Mouse (Mus musculus): ENCODE data around the gene Fam184a. TPM values are rescaled to one million over a fixed set of nuclear protein-coding genes. Genes with fewer than 3 reads are reported as not detected.

Gene Fam184a
- not detected in 2 replicates for polyA plus RNA-seq (2012; ENCODE audit: insufficient read depth, insufficient read length, low replicate concordance, missing spikeins)

- Histone ChIP-seq H3K27ac (ENCODE audit: insufficient read depth, low read depth, low read length) (peak within 1 kb of the TSS; percentile 92), H3K4me3 (ENCODE audit: insufficient read depth, low read depth, low read length) (peak within 1 kb of the TSS; percentile 83), H3K4me1 (ENCODE audit: control insufficient read depth, insufficient read depth, low read length) (peaks cover 14% of the 10 kb centered on the region)
- 1% methylated on average over 71 of the region's 71 CpGs for WGBS
- TF ChIP-seq POLR2A (IDR thresholded peaks at IDR 0.05; ENCODE audit: insufficient read depth, low read depth, low read length), result peak; percentile 36
- no peak for TF ChIP-seq CTCF (IDR thresholded peaks at IDR 0.05; ENCODE audit: insufficient read depth, low read depth, low read length)
Observed at GRCm38 (mm10) chr10:53750955-53751652, at the start of gene Fam184a. Fam184a (minus strand) TSS chr10:53751123.

- no peak for TF ChIP-seq CTCF (IDR thresholded peaks at IDR 0.05; ENCODE audit: insufficient read depth, low read depth, low read length)
- no peak for TF ChIP-seq POLR2A (IDR thresholded peaks at IDR 0.05; ENCODE audit: insufficient read depth, low read depth, low read length)
- Histone ChIP-seq H3K27ac (ENCODE audit: insufficient read depth, low read depth, low read length) (no peak overlapping the region), H3K4me1 (ENCODE audit: control insufficient read depth, insufficient read depth, low read length) (no peaks in the 10 kb centered on the region), H3K4me3 (ENCODE audit: insufficient read depth, low read depth, low read length) (no peak overlapping the region)
- WGBS, result 93% methylated on average over 1 of the region's 1 CpGs
Observed at GRCm38 (mm10) chr10:53796258-53796581, 45.3 kb upstream of the Fam184a start.

- H3K4me3 ChIP-seq (ENCODE audit: insufficient read depth, low read depth, low read length), result no peak overlapping the region
- no peak for TF ChIP-seq POLR2A (IDR thresholded peaks at IDR 0.05; ENCODE audit: insufficient read depth, low read depth, low read length)
- no peak for TF ChIP-seq CTCF (IDR thresholded peaks at IDR 0.05; ENCODE audit: insufficient read depth, low read depth, low read length)
- WGBS, result 3% methylated on average over 2 of the region's 2 CpGs
- H3K27ac ChIP-seq (ENCODE audit: insufficient read depth, low read depth, low read length), result no peak overlapping the region
- no peaks in the 10 kb centered on the region for H3K4me1 ChIP-seq (ENCODE audit: control insufficient read depth, insufficient read depth, low read length)
Observed at GRCm38 (mm10) chr10:53795567-53796257, 44.8 kb upstream of the Fam184a start.

- no peaks in the 10 kb centered on the region for H3K4me1 ChIP-seq (ENCODE audit: control insufficient read depth, insufficient read depth, low read length)
- no peak for TF ChIP-seq POLR2A (IDR thresholded peaks at IDR 0.05; ENCODE audit: insufficient read depth, low read depth, low read length)
- no peak for TF ChIP-seq CTCF (IDR thresholded peaks at IDR 0.05; ENCODE audit: insufficient read depth, low read depth, low read length)
- 82% methylated on average over 2 of the region's 2 CpGs for WGBS
- H3K4me3 ChIP-seq (ENCODE audit: insufficient read depth, low read depth, low read length), result no peak overlapping the region
- no peak overlapping the region for H3K27ac ChIP-seq (ENCODE audit: insufficient read depth, low read depth, low read length)
Observed at GRCm38 (mm10) chr10:53791281-53791680, 40.4 kb upstream of the Fam184a start.

GRCm38 (mm10) chr10:53776591-53776990 lies 25.7 kb upstream of the Fam184a start:
- Histone ChIP-seq H3K4me1 (ENCODE audit: control insufficient read depth, insufficient read depth, low read length) (peaks cover 10% of the 10 kb centered on the region), H3K4me3 (ENCODE audit: insufficient read depth, low read depth, low read length) (no peak overlapping the region), H3K27ac (ENCODE audit: insufficient read depth, low read depth, low read length) (no peak overlapping the region)
- TF ChIP-seq POLR2A (IDR thresholded peaks at IDR 0.05; ENCODE audit: insufficient read depth, low read depth, low read length) (no peak), CTCF (IDR thresholded peaks at IDR 0.05; ENCODE audit: insufficient read depth, low read depth, low read length) (no peak)
- WGBS, result 100% methylated on average over 2 of the region's 2 CpGs

GRCm38 (mm10) chr10:53772708-53773107 lies 21.8 kb upstream of the Fam184a start:
- no peak for TF ChIP-seq POLR2A (IDR thresholded peaks at IDR 0.05; ENCODE audit: insufficient read depth, low read depth, low read length)
- no peak for TF ChIP-seq CTCF (IDR thresholded peaks at IDR 0.05; ENCODE audit: insufficient read depth, low read depth, low read length)
- H3K4me1 ChIP-seq (ENCODE audit: control insufficient read depth, insufficient read depth, low read length), result peaks cover 4% of the 10 kb centered on the region; the same call in 1 of the 2 replicates
- 82% methylated on average over 4 of the region's 4 CpGs for WGBS
- no peak overlapping the region for H3K27ac ChIP-seq (ENCODE audit: insufficient read depth, low read depth, low read length)
- H3K4me3 ChIP-seq (ENCODE audit: insufficient read depth, low read depth, low read length), result no peak overlapping the region

- 72% methylated on average over 2 of the region's 2 CpGs for WGBS
- TF ChIP-seq CTCF (IDR thresholded peaks at IDR 0.05; ENCODE audit: insufficient read depth, low read depth, low read length) (no peak), POLR2A (IDR thresholded peaks at IDR 0.05; ENCODE audit: insufficient read depth, low read depth, low read length) (no peak)
- no peaks in the 10 kb centered on the region for H3K4me1 ChIP-seq (ENCODE audit: control insufficient read depth, insufficient read depth, low read length)
- no peak overlapping the region for H3K4me3 ChIP-seq (ENCODE audit: insufficient read depth, low read depth, low read length)
- H3K27ac ChIP-seq (ENCODE audit: insufficient read depth, low read depth, low read length), result no peak overlapping the region
Observed at GRCm38 (mm10) chr10:53771480-53771879, 20.6 kb upstream of the Fam184a start.

GRCm38 (mm10) chr10:53768745-53769144 lies 17.8 kb upstream of the Fam184a start:
- WGBS, result 71% methylated on average over 3 of the region's 3 CpGs

GRCm38 (mm10) chr10:53765471-53765870 lies 14.5 kb upstream of the Fam184a start:
- Histone ChIP-seq H3K4me3 (ENCODE audit: insufficient read depth, low read depth, low read length) (no peak overlapping the region), H3K4me1 (ENCODE audit: control insufficient read depth, insufficient read depth, low read length) (no peaks in the 10 kb centered on the region), H3K27ac (ENCODE audit: insufficient read depth, low read depth, low read length) (no peak overlapping the region)
- WGBS, result 65% methylated on average over 4 of the region's 4 CpGs
- TF ChIP-seq CTCF (IDR thresholded peaks at IDR 0.05; ENCODE audit: insufficient read depth, low read depth, low read length) (no peak), POLR2A (IDR thresholded peaks at IDR 0.05; ENCODE audit: insufficient read depth, low read depth, low read length) (no peak)

More at GRCm38 (mm10) chr10:53768745-53769144, 17.8 kb upstream of the Fam184a start:
- TF ChIP-seq POLR2A (IDR thresholded peaks at IDR 0.05; ENCODE audit: insufficient read depth, low read depth, low read length), result no peak
- TF ChIP-seq CTCF (IDR thresholded peaks at IDR 0.05; ENCODE audit: insufficient read depth, low read depth, low read length), result no peak
- Histone ChIP-seq H3K4me1 (ENCODE audit: control insufficient read depth, insufficient read depth, low read length) (no peaks in the 10 kb centered on the region), H3K27ac (ENCODE audit: insufficient read depth, low read depth, low read length) (no peak overlapping the region), H3K4me3 (ENCODE audit: insufficient read depth, low read depth, low read length) (no peak overlapping the region)

Data from olfactory bulb, adult 2 months (tissue).